Mouse (Mus musculus) fibroblast of lung, adult 2 months (primary cell): ENCODE results near the gene Arhgap1.

ENCODE experiments used
- DNase-seq: peaks from one replicate; pipeline ENCODE4 v3.0.0-alpha.2; 2011; ENCODE audit warnings: low read depth

The Arhgap1 gene

DNA sequence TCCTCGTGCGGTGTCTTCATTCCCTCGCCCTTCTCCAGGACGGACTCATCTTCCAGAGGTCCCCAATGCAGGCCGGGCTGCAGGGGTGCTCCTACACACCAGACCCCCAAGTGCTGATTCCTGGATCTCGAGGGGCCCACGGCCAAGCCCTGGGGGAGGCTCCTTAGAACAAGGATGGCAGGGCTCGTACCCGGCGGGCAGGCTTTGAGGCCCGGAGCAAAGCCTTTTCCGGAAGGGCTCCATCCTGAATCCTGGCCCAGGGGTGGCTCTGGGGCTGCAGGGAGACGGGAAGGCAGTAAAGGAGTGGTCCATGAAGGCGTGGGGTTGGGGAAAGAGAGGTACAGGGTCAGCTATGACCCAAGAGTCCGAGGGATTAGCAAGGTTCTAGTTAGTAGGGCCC is 508 bp upstream of the Arhgap1 start:
- DNase-seq: no peak

DNA sequence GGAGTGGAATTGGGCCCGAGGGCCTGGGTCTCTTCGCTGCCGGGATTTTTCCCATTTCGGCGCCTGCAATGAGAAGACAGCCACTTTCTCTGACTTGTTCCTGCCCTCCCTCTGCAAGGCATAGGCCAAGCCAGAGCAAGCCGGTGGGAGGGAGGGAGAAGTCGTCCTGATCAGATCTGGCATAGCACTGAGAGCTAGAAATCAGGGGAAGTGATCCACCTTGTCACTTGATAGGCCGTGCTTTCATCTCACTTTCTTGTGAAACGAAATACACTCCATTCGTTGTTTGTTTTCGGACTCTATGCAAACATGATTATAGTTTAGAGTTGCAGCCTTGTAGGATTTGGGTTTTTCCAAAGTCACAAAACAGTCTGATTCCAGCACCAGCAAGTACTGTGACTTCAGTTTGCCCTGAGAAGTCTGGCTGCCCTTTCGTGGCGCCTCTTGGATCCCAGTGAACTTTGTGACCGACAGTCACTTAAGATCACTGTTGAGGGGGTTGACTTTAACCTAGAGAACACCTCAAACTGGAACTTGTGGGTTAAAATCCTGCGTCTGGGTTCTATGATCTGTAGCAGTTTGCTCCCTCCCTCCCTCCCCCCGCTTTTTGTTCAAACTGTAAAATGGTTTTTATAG is 818 bp downstream of the Arhgap1 start:
- no peak for DNase-seq

DNA sequence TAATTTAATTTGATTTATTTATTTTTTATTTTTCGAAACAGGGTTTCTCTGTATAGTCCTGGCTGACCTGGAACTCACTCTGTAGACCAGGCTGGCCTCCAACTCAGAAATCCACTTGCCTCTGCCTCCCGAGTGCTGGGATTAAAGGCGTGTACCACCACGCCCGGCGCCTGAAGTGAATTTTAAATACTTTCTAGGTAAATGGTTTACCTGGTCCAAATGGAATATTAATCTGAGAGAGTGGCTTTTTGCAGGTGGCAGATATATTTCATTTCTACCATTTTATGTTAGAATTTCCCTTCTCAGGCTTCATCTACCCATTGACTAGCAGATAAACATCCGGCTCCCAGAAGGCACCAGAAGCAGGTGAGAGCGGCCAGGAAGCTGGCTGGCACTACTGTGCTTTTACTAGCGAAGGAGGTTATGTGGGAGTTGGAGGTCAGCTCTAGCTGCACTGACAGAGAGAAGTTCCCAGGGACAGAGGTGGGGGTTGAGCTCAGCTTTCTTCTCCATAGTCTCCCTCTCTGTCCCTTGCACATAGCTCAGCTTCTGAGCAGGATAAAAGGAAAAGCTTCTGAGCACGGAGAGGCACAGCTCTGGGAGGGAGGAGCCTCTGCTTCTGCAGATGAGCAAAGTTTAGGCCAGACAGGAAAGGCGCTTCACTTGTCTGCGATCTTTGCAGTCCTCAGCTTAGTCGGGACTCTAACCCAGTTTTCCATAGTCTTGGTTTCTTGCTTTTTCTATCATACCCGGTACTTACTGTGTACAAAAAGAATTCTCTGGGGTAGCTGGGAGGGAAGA is 2.0 kb downstream of the Arhgap1 start:
- DNase-seq: no peak

- no peak for DNase-seq
Measured at GRCm38 (mm10) chr2:91652863-91653262, 3.2 kb downstream of the Arhgap1 start.

GRCm38 (mm10) chr2:91655388-91655787 is 5.7 kb downstream of the Arhgap1 start:
- DNase-seq: no peak

DNA sequence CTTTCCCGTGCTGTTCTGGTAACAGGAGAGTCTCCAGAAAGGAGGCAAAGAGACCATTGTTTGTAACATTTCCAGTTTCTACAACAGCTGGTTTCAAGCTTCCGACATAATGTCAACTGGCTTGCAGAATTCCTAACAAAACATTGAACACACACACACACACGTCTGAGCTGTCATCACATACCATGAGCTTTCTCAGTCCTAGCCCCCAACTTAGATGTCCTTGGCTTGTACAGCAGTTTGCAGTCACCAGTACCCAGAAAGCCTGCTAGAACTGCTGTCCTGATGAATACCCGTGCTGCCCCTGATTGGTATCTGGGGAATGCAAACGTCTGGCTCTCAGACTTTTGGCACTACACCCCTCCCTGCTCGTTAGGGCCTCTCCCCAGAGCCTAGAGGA is 6.2 kb downstream of the Arhgap1 start:
- no peak for DNase-seq

- DNase-seq: no peak
Measured at GRCm38 (mm10) chr2:91656774-91657173, 7.1 kb downstream of the Arhgap1 start.

DNA sequence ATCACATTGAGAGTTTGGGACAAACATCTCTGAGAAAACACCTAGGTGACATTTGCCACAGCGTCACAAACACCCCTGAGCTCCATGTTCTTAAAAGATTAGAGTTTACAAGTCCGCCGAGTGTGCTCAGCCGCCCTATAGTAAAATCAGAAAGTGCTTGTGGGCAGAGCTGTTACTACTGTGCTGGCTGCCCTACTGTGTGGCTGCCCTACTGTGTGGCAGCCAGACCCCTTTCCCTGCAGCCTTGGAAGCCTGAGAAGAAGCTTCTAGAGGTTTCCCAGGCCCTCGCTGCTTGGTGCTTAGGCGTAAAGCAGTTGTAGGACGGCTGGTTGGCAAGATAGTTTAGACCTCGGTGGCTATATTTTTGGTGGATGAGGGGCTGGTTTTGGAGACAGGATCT is 10.0 kb downstream of the Arhgap1 start:
- DNase-seq: no peak

DNA sequence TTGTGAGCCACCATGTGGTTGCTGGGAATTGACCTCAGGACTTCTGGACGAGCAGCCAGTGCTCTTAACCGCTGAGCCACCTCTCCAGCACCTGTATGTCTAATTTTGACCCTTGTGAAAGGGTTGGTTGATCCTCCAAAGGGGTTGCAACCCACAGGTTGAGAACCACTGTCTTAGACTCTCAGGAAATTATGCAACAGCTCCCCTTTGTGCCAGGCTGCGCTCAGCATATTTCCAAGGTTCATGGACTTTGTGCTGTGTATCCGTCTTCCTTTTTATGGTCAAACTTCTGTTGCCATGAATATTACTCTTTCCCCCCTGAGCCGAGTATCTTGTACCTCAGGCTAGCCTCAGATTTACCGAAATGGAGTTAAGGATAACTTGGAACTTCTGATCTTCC is 11.3 kb downstream of the Arhgap1 start:
- DNase-seq: no peak

- no peak for DNase-seq
Measured at GRCm38 (mm10) chr2:91664780-91665179, 15.1 kb downstream of the Arhgap1 start.

DNA sequence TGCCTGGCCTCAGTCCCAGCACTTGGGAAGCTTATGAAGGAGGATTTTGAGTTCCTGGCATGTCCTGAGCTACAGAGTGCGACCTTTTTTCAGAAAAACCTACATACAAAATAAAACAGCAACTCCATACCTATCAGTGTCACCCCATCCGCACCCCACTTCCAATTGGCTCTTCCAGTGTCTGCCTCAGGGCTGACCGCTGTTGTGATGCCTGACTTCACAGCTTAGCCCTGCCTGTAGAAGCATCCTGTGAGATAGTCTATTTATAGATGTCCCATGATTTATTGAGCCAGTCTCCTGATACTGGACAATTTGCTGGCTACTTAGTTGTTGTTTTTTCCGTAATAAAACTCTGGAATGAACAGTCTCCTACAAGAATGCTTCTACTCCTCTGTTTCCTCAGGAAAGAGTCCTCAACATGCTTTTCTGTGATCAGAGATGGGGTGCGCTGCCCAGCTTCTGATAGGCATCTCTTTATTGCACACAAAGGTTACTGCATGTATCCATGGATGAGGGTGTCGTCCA is 16.8 kb downstream of the Arhgap1 start:
- no peak for DNase-seq

DNA sequence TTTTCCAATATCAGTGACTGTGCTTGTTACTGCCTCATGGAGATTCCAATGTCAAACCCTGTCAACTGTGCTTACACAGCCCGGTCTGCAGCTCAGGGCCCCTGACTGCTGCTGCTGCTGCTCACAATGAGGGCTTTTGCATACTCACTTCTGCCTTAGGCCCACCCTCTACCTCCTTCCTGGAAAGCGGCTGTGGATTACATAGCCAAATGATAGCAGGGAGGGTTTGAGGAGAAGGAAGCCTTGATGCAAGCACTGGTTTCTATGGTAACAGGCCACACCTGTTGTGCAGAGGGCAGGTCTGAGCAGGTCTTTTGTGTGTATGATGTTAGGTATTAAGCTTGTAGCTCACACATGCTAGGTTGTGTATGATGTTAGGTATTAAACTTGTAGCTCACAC is 18.1 kb downstream of the Arhgap1 start:
- DNase-seq: no peak

DNA sequence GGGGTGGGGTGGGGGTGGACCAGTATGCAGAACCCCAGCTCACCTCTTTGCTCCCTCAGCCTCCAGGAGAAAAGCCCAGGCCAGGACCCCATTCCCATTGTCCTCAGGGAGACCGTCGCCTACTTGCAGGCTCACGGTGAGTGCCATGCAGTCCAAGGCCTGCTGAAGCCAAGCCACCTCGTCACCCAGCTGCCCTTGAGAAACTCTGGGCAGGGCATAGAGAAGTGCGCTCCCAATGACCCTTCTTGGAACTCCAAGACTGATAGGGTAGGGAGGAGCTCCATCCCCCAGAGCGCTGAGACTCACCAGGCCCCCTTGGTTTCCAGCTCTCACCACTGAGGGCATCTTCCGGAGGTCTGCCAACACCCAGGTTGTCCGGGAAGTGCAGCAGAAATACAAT is 19.7 kb downstream of the Arhgap1 start:
- no peak for DNase-seq

DNA sequence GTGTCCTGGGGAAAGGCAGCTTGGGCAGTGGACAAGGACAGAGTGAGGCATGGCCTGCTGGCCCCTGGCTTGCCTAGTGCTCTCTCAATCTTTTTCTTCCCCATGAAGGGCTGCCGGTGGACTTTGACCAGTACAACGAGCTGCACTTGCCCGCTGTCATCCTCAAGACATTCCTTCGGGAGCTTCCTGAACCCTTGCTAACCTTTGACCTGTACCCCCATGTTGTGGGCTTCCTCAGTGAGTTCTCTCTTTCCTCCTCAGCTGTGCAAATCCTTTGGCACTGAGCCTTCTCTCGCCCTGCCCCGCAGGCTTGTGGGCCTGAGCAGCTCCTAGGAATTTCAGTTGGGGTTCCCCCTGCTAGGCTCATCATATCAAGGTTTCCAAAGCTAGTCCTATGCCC is 20.4 kb downstream of the Arhgap1 start:
- no peak for DNase-seq

GRCm38 (mm10) chr2:91673587-91673986 is 23.9 kb downstream of the Arhgap1 start:
- no peak for DNase-seq

DNA sequence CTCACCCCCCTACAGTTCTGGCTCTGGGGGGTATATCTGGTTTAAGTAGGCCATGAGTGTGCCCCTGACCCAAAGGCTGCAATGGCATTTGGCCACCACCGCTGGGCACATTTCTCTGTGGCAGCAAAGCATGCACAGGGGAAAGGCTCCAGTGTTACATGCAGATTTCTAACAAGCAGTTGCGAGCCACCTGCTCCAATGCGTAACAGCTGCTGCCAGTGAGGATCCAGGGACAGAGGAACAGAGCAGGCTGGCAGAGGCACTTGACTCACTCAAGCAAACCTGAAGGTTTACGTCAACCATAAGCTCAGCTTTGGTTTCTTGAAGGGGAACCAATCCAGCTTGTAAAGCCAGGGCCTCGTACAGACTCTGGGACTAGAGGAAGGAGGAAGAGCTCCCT is 25.2 kb downstream of the Arhgap1 start:
- DNase-seq: no peak

DNA sequence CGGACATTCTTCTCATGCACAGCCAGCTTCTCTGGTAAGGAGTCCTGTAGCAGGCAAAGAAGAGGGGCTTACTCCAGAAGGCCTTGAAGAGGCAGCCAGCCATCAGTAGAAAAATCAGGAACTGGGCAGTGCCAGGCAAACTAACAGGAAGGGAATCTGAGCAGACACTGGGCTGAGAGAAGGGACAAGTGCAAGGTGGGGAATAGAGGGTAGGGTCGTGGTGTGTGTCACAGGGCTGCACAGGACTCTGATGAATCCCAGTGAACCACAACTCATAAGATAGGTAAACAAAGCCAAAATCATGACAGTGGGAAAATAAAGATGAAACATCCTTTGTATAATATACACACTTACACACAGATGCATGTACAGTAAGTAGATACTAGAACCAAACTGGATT is 26.8 kb downstream of the Arhgap1 start:
- no peak for DNase-seq

DNA sequence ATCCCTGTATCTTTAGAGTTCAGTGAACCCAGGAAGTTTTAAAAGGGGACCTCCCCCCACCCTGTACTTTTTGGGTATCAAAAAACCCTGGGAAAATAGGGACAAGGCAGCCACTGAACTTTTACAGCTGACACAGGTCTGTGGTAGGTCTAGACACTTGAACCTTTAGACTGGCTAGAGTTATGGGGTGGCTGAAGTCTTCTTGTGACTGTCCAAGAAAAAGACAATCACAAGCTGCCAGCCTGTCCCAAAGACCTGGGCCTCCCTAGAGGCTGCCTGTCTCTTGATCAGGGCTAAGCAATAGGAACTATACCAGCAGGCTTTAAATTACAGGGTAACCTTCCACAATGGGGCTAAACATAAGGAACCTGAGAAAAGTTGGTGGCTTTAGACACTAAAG is 27.3 kb downstream of the Arhgap1 start:
- no peak for DNase-seq

DNA sequence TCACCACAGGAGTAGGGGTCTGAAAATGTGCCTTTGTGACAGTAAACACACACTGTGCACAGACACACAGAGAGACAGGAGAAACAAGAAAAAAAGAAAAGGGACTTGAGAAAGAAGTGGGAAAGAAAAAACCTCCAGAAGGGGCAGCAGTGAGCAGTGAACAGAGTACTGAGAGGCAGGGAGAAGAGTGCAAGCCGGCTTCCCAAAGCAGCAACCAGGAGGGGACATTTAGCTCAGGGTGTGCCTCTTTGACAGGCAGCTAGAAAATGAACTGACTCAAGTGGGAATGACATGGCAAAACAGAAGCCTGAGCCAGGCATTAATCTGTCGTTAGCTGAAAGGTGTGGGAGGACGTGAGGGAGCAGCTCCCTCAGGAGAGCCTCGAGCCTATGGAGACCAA is 33.2 kb downstream of the Arhgap1 start:
- DNase-seq: peak; percentile 33

DNA sequence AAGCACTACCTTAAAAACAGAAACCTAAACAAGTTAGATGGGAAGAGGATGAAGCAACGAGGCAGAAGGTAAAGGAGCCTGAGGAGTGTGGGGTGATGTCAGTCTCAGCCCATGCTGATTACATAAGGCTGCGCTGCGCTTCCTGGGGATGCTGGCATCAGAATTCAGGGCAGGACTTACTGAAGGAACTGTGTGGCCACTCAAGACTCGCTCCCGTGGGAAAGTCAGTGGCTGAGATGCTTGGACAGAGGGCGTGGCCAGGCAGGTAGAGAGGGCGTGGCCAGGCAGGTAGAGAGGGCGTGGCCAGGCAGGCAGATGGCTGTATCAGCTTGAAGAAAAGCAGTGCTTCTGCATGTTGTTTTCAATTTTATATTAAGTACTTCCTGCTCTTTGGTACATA is 34.3 kb downstream of the Arhgap1 start:
- DNase-seq: no peak

- DNase-seq: no peak
Measured at GRCm38 (mm10) chr2:91689452-91689851, 39.8 kb downstream of the Arhgap1 start.

DNA sequence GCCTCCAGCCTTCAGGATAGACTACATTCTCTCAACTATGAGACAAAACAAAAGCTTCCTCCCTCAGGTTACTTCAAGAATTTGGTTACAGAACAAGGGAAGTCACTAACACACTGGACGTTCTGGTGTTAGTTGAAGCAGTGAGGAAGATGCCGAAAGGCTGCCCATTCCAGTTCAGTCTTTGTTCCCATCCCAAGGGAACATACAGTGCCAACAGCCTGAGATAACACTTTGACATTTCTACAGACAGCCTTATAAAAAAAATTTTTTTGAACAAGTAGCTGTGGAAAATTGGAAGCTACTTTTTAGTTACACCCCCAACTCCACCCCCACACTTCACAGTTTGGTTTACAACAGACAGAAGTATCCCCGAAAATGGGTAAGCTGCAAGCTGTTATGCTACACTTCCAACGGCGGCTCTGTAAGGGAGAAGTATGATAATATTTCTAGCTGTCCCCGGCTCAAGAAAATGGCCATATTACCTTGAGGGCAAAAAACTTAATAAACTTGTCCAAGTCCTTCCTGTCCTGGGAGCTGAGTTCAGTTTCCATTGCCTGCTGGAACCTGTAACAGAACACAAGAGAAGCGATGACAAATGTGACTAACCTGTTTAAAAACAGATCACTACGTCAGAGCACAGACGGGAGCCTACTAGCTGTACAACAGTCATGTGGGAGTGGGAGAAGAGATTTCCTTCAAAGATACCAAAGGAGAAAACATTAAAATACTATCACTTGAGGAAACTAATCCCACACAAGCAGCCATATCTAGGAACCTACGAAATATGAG is 46.0 kb downstream of the Arhgap1 start:
- DNase-seq: no peak

- peak; percentile 48 for DNase-seq
Measured at GRCm38 (mm10) chr2:91696225-91696590, 46.5 kb downstream of the Arhgap1 start.
